Mouse (Mus musculus): Measurements from ENCODE around the gene Aldh16a1.

DNA sequence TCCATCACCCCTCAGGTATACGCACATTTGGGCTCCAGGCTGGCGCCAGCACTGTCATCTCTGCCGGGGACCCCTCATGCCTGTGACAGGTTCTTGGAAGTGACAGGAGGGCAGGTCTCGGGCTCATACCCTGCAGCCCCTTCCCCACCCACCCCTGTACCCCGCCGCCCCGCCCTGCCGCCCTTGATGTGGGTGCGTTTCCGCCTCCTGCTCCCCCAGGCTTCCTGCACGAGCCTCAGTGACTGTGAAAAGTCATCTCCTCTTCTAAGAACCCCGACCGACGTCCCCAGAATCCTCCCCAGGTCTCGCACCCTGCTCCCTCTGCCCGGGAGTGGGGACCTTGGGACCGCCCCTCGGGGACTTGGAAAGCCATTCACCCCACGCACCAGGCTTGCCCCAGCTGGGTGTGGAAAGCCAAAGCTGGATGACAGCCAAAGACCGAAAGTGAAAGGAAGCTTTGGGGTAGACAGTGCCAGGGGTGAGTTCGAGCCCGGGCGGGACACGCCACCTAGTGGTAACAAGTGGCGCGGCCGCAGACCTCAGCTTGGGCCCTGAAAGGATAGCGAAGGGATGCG is 18.3 kb downstream of the Aldh16a1 start, which contains the start of the genes Gm45713 and Flt3l:
- TF ChIP-seq CTCF (IDR thresholded peaks at IDR 0.05; ENCODE audit: control insufficient read depth, insufficient read depth, insufficient read length) (peak; percentile 95), MYOD1 (IDR thresholded peaks at IDR 0.05; ENCODE audit: control insufficient read depth, insufficient read length, low read depth) (no peak), USF1 (IDR thresholded peaks at IDR 0.05; ENCODE audit: low read depth) (no peak), MYOG (IDR thresholded peaks at IDR 0.05; ENCODE audit: control insufficient read depth, extremely low read depth, insufficient read length) (no peak)

All from C2C12 (cell line).